Mouse (Mus musculus) cerebellum, adult 2 months (tissue): ENCODE measurements around the gene Angptl4.

Source experiments
- CTCF ChIP-seq: fragments of 200-500 bp; IDR thresholded peaks from 2 replicates; pipeline ENCODE4 v1.5.1; 2011; ENCODE audit warnings: low read depth, mild to moderate bottlenecking, control low read depth, low read length, moderate library complexity, borderline replicate concordance; ENCODE audit not compliant: insufficient read depth
- POLR2A ChIP-seq: fragments of 200-500 bp; IDR thresholded peaks from 2 replicates; pipeline ENCODE4 v1.6.1; 2011; ENCODE audit warnings: low read length, control low read depth, borderline replicate concordance; ENCODE audit not compliant: insufficient read depth

GRCm38 (mm10) chr17:33782067-33782466, 437 bp upstream of the Angptl4 start:
- TF ChIP-seq CTCF (no peak), POLR2A (no peak)
